Comparison of ENCODE assay signal across 8 mouse cellular contexts in genomic region chr1:173366701-173367355, GRCm38 (mm10). TPM values are rescaled to one million over a fixed set of nuclear protein-coding genes. Genes with fewer than 3 reads are reported as not detected.
DNase-seq lines count a peak whose midpoint lies in the region; ATAC-seq lines count a peak whose summit lies in the region.

No protein-coding gene starts in this region.

- peak overlapping the region; percentile 73 for H3K4me2 ChIP-seq in heart, embryonic 16.5 days (ENCODE audit: low read depth, low read length)
- peak overlapping the region; percentile 95 for H3K4me2 ChIP-seq in limb, embryonic 12.5 days

- peak overlapping the region; percentile 52 for H3K4me3 ChIP-seq in heart, embryonic 16.5 days (ENCODE audit: low read length)
- H3K4me3 ChIP-seq in limb, embryonic 12.5 days (replicated peaks) = peak overlapping the region; percentile 56

- under 1% methylated on average over 31 of the region's 31 CpGs for WGBS in heart, embryonic 16.5 days
- under 1% methylated on average over 30 of the region's 31 CpGs for WGBS in limb, embryonic 12.5 days

- intact Hi-C loops in gastrocnemius, postnatal 36 days (cut with DNase I) = no loop called here

- DNase-seq in heart, postnatal 4 days = no peak
- peak; percentile 58 for DNase-seq in cerebellum, adult 8-10 months
- DNase-seq in frontal cortex, postnatal 36 days (ENCODE audit: low spot score in 2 of 2) = peak; percentile 61 to 65
- DNase-seq in right cerebral cortex, postnatal 10 days (ENCODE audit: low spot score in 2 of 2) = peak; percentile 63 to 72
- DNase-seq in gastrocnemius, postnatal 36 days = no peak
- no peak for DNase-seq in adrenal gland, postnatal 10 days

- peaks cover 6% of the 10 kb centered on the region; the same call in 1 of the 2 replicates for H3K4me1 ChIP-seq in heart, embryonic 16.5 days (ENCODE audit: control insufficient read depth, insufficient read depth, low read length)
- H3K4me1 ChIP-seq in limb, embryonic 12.5 days (replicated peaks) = peaks cover 21% of the 10 kb centered on the region

- H3K9me3 ChIP-seq in heart, embryonic 16.5 days (replicated peaks; ENCODE audit: control insufficient read depth, low read length) = no peaks in the 10 kb centered on the region
- no peaks in the 10 kb centered on the region for H3K9me3 ChIP-seq in limb, embryonic 12.5 days

- peak overlapping the region; percentile 18; the same call in 1 of the 2 replicates for H3K9ac ChIP-seq in heart, embryonic 16.5 days (ENCODE audit: low read length)
- H3K9ac ChIP-seq in limb, embryonic 12.5 days (replicated peaks) = peak overlapping the region; percentile 53; the same call in 1 of the 2 replicates

- ATAC-seq in heart, embryonic 16.5 days (replicated peaks; ENCODE audit: extremely low read depth, insufficient read depth, low FRiP score) = no peak
- ATAC-seq in limb, embryonic 12.5 days (ENCODE audit: insufficient number of reproducible peaks, insufficient read depth, low FRiP score, low TSS enrichment, low read depth) = no peak

- no peak overlapping the region for H3K27ac ChIP-seq in heart, embryonic 16.5 days (ENCODE audit: low read length)
- H3K27ac ChIP-seq in limb, embryonic 12.5 days = no peak overlapping the region

- H3K27me3 ChIP-seq in heart, embryonic 16.5 days (ENCODE audit: control insufficient read depth, insufficient read depth, low read length) = peaks cover 47% of the 10 kb centered on the region
- peaks cover 59% of the 10 kb centered on the region for H3K27me3 ChIP-seq in limb, embryonic 12.5 days

- H3K36me3 ChIP-seq in heart, embryonic 16.5 days (ENCODE audit: control insufficient read depth, insufficient read depth) = no peaks in the 10 kb centered on the region
- H3K36me3 ChIP-seq in limb, embryonic 12.5 days = no peaks in the 10 kb centered on the region

RNA-seq across cellular contexts. Expression of gene Cadm3, which starts 0.7 kb away (rescaled TPM):
- polyA plus RNA-seq in heart, embryonic 16.5 days (2015; fragmentation: Nextera tagmentation; extraction: Ambion mirVana) = 0.26 and 0.45 TPM in 2 replicates
- 1 to 10 TPM; 1.2 to 1.6 TPM for total RNA-seq in heart, postnatal 4 days (2021)
- polyA plus RNA-seq in limb, embryonic 12.5 days (2016; fragmentation: Nextera tagmentation; extraction: Ambion mirVana) = 0.50 and 0.61 TPM in 2 replicates
- 1 to 10 TPM; 8.7 to 8.9 TPM for total RNA-seq in gastrocnemius, postnatal 36 days (2021)
- total RNA-seq in adrenal gland, postnatal 10 days (2021) = 10 to 100 TPM; 13.5 to 19.4 TPM

RNA-seq across cellular contexts. Expression of gene Aim2, which starts 16.1 kb away (rescaled TPM):
- 2.3 and 2.6 TPM in 2 replicates for polyA plus RNA-seq in heart, embryonic 16.5 days (2015; fragmentation: Nextera tagmentation; extraction: Ambion mirVana)
- total RNA-seq in heart, postnatal 4 days (2021) = 1 to 10 TPM; 2.2 to 3.2 TPM
- 1.1 and 1.5 TPM in 2 replicates for polyA plus RNA-seq in limb, embryonic 12.5 days (2016; fragmentation: Nextera tagmentation; extraction: Ambion mirVana)
- under 1 TPM in 1 of 2 experiments, not detected in 1; 0.47 TPM for total RNA-seq in gastrocnemius, postnatal 36 days (2021)
- total RNA-seq in adrenal gland, postnatal 10 days (2021) = 1 to 10 TPM; 3.4 to 5.1 TPM

RNA-seq across cellular contexts. Expression of gene Ackr1, which starts 33.3 kb away (rescaled TPM):
- polyA plus RNA-seq in heart, embryonic 16.5 days (2015; fragmentation: Nextera tagmentation; extraction: Ambion mirVana) = 0.64 and 0.81 TPM in 2 replicates
- total RNA-seq in heart, postnatal 4 days (2021) = under 1 TPM; 0.38 to 0.62 TPM
- 0.91 and 1.3 TPM in 2 replicates for polyA plus RNA-seq in limb, embryonic 12.5 days (2016; fragmentation: Nextera tagmentation; extraction: Ambion mirVana)
- total RNA-seq in gastrocnemius, postnatal 36 days (2021) = 1 to 10 TPM; 2.2 to 2.9 TPM
- 1 to 10 TPM; 4.5 to 5.5 TPM for total RNA-seq in adrenal gland, postnatal 10 days (2021)

Comparison
In these comparisons a context has a peak if more than half of its experiments do, and no peak if none do; other contexts are left out.
1. DNase-seq: peak in cerebellum, adult 8-10 months (single experiment), frontal cortex, postnatal 36 days (2 of 2) and right cerebral cortex, postnatal 10 days (2 of 2); none in heart, postnatal 4 days (single experiment), gastrocnemius, postnatal 36 days (0 of 2) and adrenal gland, postnatal 10 days (single experiment).